Mouse (Mus musculus) ovary, adult 10 weeks (tissue): ENCODE data around the gene Ndufv3. TPM values are rescaled to one million over a fixed set of nuclear protein-coding genes. Genes with fewer than 3 reads are reported as not detected.

ENCODE experiments used
- polyA plus RNA-seq: library from polyadenylated mRNA; stranded (reverse); fragments of 350-450 nt; fragmentation: Illumina TruSeq; extraction: RNeasy Lipid Tissue Mini Kit (QIAGEN cat#74804); gene quantifications from one replicate; pipeline ENCODE4 v1.2.3, GENCODE M21; 2014

Ndufv3 gene
- 11.2 TPM for polyA plus RNA-seq

DNA sequence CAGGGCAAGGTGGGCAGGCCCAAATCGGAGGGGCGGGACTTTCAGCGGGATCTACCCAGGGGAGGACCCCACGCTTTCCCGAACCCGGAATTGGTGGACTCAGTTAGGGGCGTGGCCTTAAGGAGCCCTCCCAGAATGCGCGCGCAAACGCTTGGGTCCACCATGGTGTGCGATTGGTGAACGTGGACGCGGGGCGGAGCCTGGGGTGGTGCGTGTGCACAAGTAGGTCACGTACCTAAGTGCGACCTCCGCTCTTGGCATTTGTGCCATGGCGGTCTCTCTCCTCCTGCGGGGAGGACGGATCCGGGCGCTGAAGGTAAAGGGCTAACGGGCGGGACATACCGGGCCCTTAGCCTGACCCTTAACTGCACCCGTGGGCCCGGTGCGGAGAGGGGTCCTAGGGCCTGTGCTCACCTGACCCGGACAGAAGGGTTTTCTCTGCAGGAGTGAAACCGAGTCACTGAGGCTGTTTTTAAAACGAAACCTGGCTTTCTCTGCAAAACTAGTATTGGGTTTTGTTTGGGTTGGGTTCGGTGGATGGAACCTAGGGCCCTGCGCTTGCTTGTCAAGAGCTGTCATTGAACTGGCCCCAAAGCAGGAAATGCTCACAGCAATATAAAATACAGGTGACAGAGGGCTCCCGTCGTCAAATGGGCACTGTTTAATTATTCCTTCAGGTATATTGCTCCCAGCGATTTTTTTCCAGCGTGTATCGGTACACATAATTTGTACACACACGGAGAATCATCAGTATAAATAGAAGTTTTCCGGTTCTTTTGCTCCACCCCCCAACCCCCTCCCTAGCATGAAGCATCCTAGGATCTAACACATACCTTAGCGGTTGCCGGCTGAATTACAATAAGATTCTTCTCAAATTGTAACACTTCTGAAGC is at the start of gene Ndufv3, which contains the start of gene Wdr4:
Gene Ndufv3, plus strand, starts transcription at position 170 of the 893 bp plus-strand sequence.
Gene Wdr4, minus strand, starts transcription at position 35 of the 893 bp plus-strand sequence.

DNA sequence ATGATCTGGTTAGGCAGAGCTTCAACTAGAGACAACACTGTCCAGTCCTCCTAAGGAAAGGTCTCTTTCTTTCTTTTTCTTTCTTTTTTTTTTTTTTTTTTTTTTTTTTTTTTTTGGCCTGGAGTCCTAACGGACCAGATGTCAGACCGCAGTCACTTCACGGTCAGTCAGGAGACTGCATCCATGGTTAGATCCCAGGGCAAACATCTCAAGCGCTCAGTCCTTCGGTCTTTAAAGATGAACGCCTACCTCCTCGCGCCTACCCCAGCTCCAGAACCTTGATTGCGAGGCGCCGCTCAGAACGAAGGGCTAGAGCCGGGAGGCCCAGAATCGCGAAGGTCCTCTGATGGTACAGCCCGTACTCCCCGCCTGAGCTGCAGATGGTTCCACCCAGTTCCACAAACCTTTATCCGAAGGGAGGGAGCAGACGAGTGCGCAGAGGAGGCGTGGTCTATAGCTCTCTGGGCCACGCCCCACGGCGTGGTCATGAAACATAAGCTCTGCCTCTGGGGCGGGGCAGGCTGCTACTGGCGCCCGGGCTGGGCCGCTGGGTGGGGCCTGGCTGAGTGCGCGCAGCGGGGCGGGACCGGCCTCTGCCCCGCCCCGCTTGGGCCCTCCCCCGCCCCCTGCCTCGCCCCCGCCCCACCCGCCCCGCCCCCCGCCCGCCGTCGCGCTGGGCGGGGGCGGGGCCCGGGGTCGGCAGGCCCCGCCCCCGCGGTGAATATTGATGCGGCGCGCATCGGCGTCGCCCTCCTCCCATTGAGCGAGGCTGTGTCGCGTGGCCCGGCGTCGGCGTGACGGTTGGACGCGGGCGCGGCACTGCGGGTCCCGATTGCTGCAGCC is 44.3 kb downstream of the Ndufv3 start, which contains the start of gene Pknox1:
Gene Pknox1, plus strand, starts transcription at position 720 of the 843 bp plus-strand sequence.

Other genes with a start within 250 kb of the Ndufv3 start
- gene Rsph1, start 242.7 kb upstream of the Ndufv3 start, polyA plus RNA-seq: 5.9 TPM
- not detected for gene Slc37a1, start 233.3 kb upstream of the Ndufv3 start, polyA plus RNA-seq
- gene Pde9a, start 133.9 kb upstream of the Ndufv3 start, polyA plus RNA-seq: 0.83 TPM
- gene Wdr4, start 135 bp upstream of the Ndufv3 start, polyA plus RNA-seq: 4.8 TPM
- gene Pknox1, start 44.6 kb downstream of the Ndufv3 start, polyA plus RNA-seq: 8.7 TPM
- gene Cbs, start 117.1 kb downstream of the Ndufv3 start, polyA plus RNA-seq: 18.9 TPM
- 126 TPM for gene U2af1, start 138.8 kb downstream of the Ndufv3 start, polyA plus RNA-seq
- not detected for gene Cryaa, start 157.7 kb downstream of the Ndufv3 start, polyA plus RNA-seq